ENCODE assay signal across 8 mouse cellular contexts in genomic region chr4:155345608-155345953, GRCm38 (mm10). TPM values are rescaled to one million over a fixed set of nuclear protein-coding genes. Genes with fewer than 3 reads are reported as not detected.
A peak's percentile ranks its signal among the peaks of the same experiment; 100 is the strongest.
DNase-seq lines count a peak whose midpoint lies in the region; ATAC-seq and TF ChIP-seq lines count a peak whose summit lies in the region.

No protein-coding gene starts in this region.

- 2% methylated on average over 16 of the region's 16 CpGs for WGBS in embryonic facial prominence, embryonic 15.5 days
- 1% methylated on average over 16 of the region's 16 CpGs for whole genome bisulfite sequencing in heart, embryonic 11.5 days (ENCODE audit: insufficient replicate concordance)
- WGBS in limb, embryonic 15.5 days = 3% methylated on average over 16 of the region's 16 CpGs
- WGBS in midbrain, postnatal 0 days = 1% methylated on average over 16 of the region's 16 CpGs

- DNase-seq in CD4-positive helper T cell, adult 2 months (ENCODE audit: low read depth, low spot score) = peak; percentile 30
- DNase-seq in adrenal gland, postnatal 10 days = peak; percentile 51
- DNase-seq in kidney, postnatal 10 days = peak; percentile 73
- peak; percentile 88 for DNase-seq in midbrain, postnatal 0 days (ENCODE audit: low spot score)

- no peak overlapping the region; the same call in 1 of the 2 replicates for H3K27ac ChIP-seq in embryonic facial prominence, embryonic 15.5 days (replicated peaks)
- no peak overlapping the region for H3K27ac ChIP-seq in heart, embryonic 11.5 days (ENCODE audit: low read depth, low read length)
- no peak overlapping the region for H3K27ac ChIP-seq in limb, embryonic 15.5 days
- H3K27ac ChIP-seq in midbrain, postnatal 0 days (ENCODE audit: low read depth, low read length) = peak overlapping the region; percentile 98

- peaks cover 18% of the 10 kb centered on the region for H3K4me1 ChIP-seq in embryonic facial prominence, embryonic 15.5 days
- peaks cover 10% of the 10 kb centered on the region for H3K4me1 ChIP-seq in heart, embryonic 11.5 days (ENCODE audit: control insufficient read depth, insufficient read depth, low read length)
- peaks cover 18% of the 10 kb centered on the region for H3K4me1 ChIP-seq in limb, embryonic 15.5 days
- peaks cover 14% of the 10 kb centered on the region; the same call in 1 of the 2 replicates for H3K4me1 ChIP-seq in midbrain, postnatal 0 days (ENCODE audit: insufficient read depth, low read length)

- peak overlapping the region; percentile 48 for H3K4me3 ChIP-seq in embryonic facial prominence, embryonic 15.5 days (replicated peaks)
- peak overlapping the region; percentile 56 for H3K4me3 ChIP-seq in heart, embryonic 11.5 days (ENCODE audit: low read depth, low read length)
- peak overlapping the region; percentile 44 for H3K4me3 ChIP-seq in limb, embryonic 15.5 days
- H3K4me3 ChIP-seq in midbrain, postnatal 0 days (ENCODE audit: low read depth, low read length) = peak overlapping the region; percentile 71

- peak; percentile 67 for ATAC-seq in embryonic facial prominence, embryonic 15.5 days (ENCODE audit: insufficient number of reproducible peaks, low FRiP score, low TSS enrichment, low read depth)
- ATAC-seq in heart, embryonic 11.5 days (replicated peaks; ENCODE audit: insufficient number of reproducible peaks, low FRiP score, low TSS enrichment) = peak; percentile 65; the same call in 1 of the 2 replicates
- ATAC-seq in limb, embryonic 15.5 days (ENCODE audit: insufficient number of reproducible peaks, low FRiP score, low TSS enrichment, low read depth) = peak; percentile 70
- peak; percentile 88 for ATAC-seq in midbrain, postnatal 0 days (ENCODE audit: low FRiP score)
- no peak for ATAC-seq in monocyte, adult 5-6 weeks (replicated peaks; ENCODE audit: insufficient number of reproducible peaks, low FRiP score, low TSS enrichment, poor library complexity, severe bottlenecking)

- H3K4me2 ChIP-seq in embryonic facial prominence, embryonic 15.5 days (replicated peaks) = peak overlapping the region; percentile 84
- H3K4me2 ChIP-seq in heart, embryonic 11.5 days = peak overlapping the region; percentile 95
- H3K4me2 ChIP-seq in limb, embryonic 15.5 days = peak overlapping the region; percentile 77
- peak overlapping the region; percentile 82 for H3K4me2 ChIP-seq in midbrain, postnatal 0 days (ENCODE audit: low read depth, low read length, poor library complexity, severe bottlenecking)

- H3K9me3 ChIP-seq in embryonic facial prominence, embryonic 15.5 days (replicated peaks) = no peaks in the 10 kb centered on the region
- no peaks in the 10 kb centered on the region for H3K9me3 ChIP-seq in heart, embryonic 11.5 days (replicated peaks; ENCODE audit: control insufficient read depth, low read length)
- no peaks in the 10 kb centered on the region for H3K9me3 ChIP-seq in limb, embryonic 15.5 days
- H3K9me3 ChIP-seq in midbrain, postnatal 0 days (ENCODE audit: low read length) = no peaks in the 10 kb centered on the region

- H3K9ac ChIP-seq in embryonic facial prominence, embryonic 15.5 days = peak overlapping the region; percentile 28; the same call in 1 of the 2 replicates
- H3K9ac ChIP-seq in heart, embryonic 11.5 days (ENCODE audit: low read depth, low read length) = peak overlapping the region; percentile 30
- peak overlapping the region; percentile 27; the same call in 1 of the 2 replicates for H3K9ac ChIP-seq in limb, embryonic 15.5 days
- H3K9ac ChIP-seq in midbrain, postnatal 0 days (replicated peaks; ENCODE audit: low read length, poor library complexity, severe bottlenecking) = peak overlapping the region; percentile 90

- TF ChIP-seq CTCF in midbrain, postnatal 0 days (IDR thresholded peaks at IDR 0.05) = no peak

- no peaks in the 10 kb centered on the region for H3K36me3 ChIP-seq in embryonic facial prominence, embryonic 15.5 days
- no peaks in the 10 kb centered on the region for H3K36me3 ChIP-seq in heart, embryonic 11.5 days (ENCODE audit: control insufficient read depth, insufficient read depth, low read length)
- no peaks in the 10 kb centered on the region for H3K36me3 ChIP-seq in limb, embryonic 15.5 days
- H3K36me3 ChIP-seq in midbrain, postnatal 0 days (ENCODE audit: insufficient read depth, low read length) = no peaks in the 10 kb centered on the region

- H3K27me3 ChIP-seq in embryonic facial prominence, embryonic 15.5 days = peaks cover 33% of the 10 kb centered on the region
- peaks cover 35% of the 10 kb centered on the region for H3K27me3 ChIP-seq in heart, embryonic 11.5 days (ENCODE audit: control insufficient read depth, insufficient read depth, low read length)
- peaks cover 28% of the 10 kb centered on the region for H3K27me3 ChIP-seq in limb, embryonic 15.5 days
- H3K27me3 ChIP-seq in midbrain, postnatal 0 days (ENCODE audit: insufficient read depth, low read length) = no peaks in the 10 kb centered on the region

RNA-seq across cellular contexts. Expression of gene Prkcz, which starts 15.6 kb away (rescaled TPM):
- 1 to 10 TPM; 5.3 to 6.9 TPM for total RNA-seq in adrenal gland, postnatal 10 days (2021)
- polyA plus RNA-seq in embryonic facial prominence, embryonic 15.5 days (2015; fragmentation: Nextera tagmentation; extraction: Ambion mirVana) = 12.4 and 12.7 TPM in 2 replicates
- polyA plus RNA-seq in heart, embryonic 11.5 days (2014; fragmentation: Nextera tagmentation; extraction: Ambion mirVana) = 6.8 and 8.2 TPM in 2 replicates
- 10.5 and 10.6 TPM in 2 replicates for polyA plus RNA-seq in limb, embryonic 15.5 days (2015; fragmentation: Nextera tagmentation; extraction: Ambion mirVana)
- 103 and 104 TPM in 2 replicates for total RNA-seq in midbrain, postnatal 0 days (2014; rRNA removed)
- polyA plus RNA-seq in midbrain, postnatal 0 days (2015; fragmentation: Nextera tagmentation; extraction: Ambion mirVana) = 104 and 106 TPM in 2 replicates
- total RNA-seq in monocyte, adult 5-6 weeks (2017) = 0.78 to 2.3 TPM in 2 of 3 replicates, not detected in the other

RNA-seq across cellular contexts. Expression of gene Gabrd, which starts 52.3 kb away (rescaled TPM):
- total RNA-seq in adrenal gland, postnatal 10 days (2021) = under 1 TPM; 0.21 to 0.45 TPM
- 0.11 TPM in 1 of 2 replicates, not detected in the other for polyA plus RNA-seq in embryonic facial prominence, embryonic 15.5 days (2015; fragmentation: Nextera tagmentation; extraction: Ambion mirVana)
- 0.14 and 0.16 TPM in 2 replicates for polyA plus RNA-seq in heart, embryonic 11.5 days (2014; fragmentation: Nextera tagmentation; extraction: Ambion mirVana)
- polyA plus RNA-seq in limb, embryonic 15.5 days (2015; fragmentation: Nextera tagmentation; extraction: Ambion mirVana) = 0.19 and 0.36 TPM in 2 replicates
- total RNA-seq in midbrain, postnatal 0 days (2014; rRNA removed) = 0.11 and 0.52 TPM in 2 replicates
- 0.36 and 0.37 TPM in 2 replicates for polyA plus RNA-seq in midbrain, postnatal 0 days (2015; fragmentation: Nextera tagmentation; extraction: Ambion mirVana)
- total RNA-seq in monocyte, adult 5-6 weeks (2017) = 1.1 TPM in 1 of 3 replicates, not detected in the others

Comparison
In these comparisons a context has a peak if more than half of its experiments do, and no peak if none do; other contexts are left out.
1. DNase-seq: peak in every context shown above with its lines; median percentile 88 in midbrain, postnatal 0 days; 73 in kidney, postnatal 10 days; 51 in adrenal gland, postnatal 10 days; 30 in CD4-positive helper T cell, adult 2 months.
2. H3K9ac ChIP-seq: peak in every context shown above with its lines; median percentile 90 in midbrain, postnatal 0 days; 30 in heart, embryonic 11.5 days; 28 in embryonic facial prominence, embryonic 15.5 days; 27 in limb, embryonic 15.5 days.